In the genomic region with DNA sequence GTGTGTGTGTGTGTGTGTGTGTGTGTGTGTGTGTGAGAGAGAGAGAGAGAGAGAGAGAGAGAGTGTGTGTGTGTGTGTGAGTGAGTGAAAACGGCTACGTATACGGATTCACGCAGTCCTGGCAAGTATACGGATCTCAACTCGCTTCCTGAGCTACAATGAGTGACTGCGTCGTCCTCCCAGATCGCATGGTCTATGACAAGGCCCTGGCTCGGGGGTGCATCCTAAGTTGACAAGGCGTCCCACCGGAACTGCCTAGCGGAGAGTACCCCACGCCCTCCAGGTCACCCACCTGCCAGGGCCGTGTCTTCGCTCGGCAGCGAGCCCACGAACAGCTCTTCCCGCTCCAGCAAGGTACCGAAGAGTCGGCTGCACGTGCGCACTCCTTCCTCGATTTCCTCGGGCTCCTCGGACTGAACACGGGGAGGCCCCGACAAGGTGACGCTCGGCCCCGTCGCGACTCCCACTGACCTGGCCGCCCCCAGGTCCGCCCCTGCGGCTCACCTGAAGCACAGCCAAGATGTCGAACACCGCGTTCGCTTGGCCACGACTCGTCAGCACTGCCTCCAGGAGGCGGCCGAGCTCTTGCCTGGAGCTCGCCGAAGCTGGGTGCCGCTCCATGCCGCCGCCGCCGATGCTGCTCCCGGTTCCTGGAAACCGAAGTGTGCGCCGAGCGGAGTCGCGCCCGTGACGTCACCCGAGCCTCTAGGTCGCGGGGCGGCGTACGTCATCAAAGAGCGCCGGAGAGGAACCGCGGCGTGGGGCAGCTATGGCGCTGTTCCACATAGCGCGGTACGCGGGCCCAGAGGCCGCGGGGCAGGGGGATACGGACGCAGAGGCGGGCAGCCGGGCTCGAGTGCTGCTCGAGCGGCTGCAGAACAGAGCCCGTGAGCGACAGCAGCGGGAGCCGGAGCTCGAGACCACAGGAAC, we compare ENCODE assay signal across 8 mouse cellular contexts. TPM values are rescaled to one million over a fixed set of nuclear protein-coding genes. Genes with fewer than 3 reads are reported as not detected.
A peak's percentile ranks its signal among the peaks of the same experiment; 100 is the strongest.
DNase-seq lines count a peak whose midpoint lies in the region; ATAC-seq and TF ChIP-seq lines count a peak whose summit lies in the region.

TSS of gene Noc4l (minus strand) at position 699 of the 930 bp plus-strand sequence.
TSS of gene Ddx51 (plus strand) at position 733 of the 930 bp plus-strand sequence.

- no peaks in the 10 kb centered on the region for H3K9me3 ChIP-seq in ES-E14 (ENCODE audit: control insufficient read depth, insufficient read depth, low read depth, low read length)
- H3K9me3 ChIP-seq in forebrain, embryonic 15.5 days = no peaks in the 10 kb centered on the region

- in situ Hi-C loops in ES-E14 (cut with MboI; ENCODE audit: low sequenced_read_pairs in 2 of 2, unreplicated experiment in 2 of 2) = no loop called here

- ATAC-seq in forebrain, embryonic 15.5 days (replicated peaks) = peak; percentile 79
- peak; percentile 79 for ATAC-seq in neutrophil, adult 5-6 weeks (ENCODE audit: extremely low read depth, insufficient number of reproducible peaks, low FRiP score, poor library complexity, severe bottlenecking)

- WGBS in forebrain, embryonic 15.5 days = under 1% methylated on average over 89 of the region's 91 CpGs
- under 1% methylated on average over 91 of the region's 91 CpGs for WGBS in lung, adult 2 months

- peaks cover 70% of the 10 kb centered on the region for H3K36me3 ChIP-seq in ES-E14 (ENCODE audit: control insufficient read depth, insufficient read depth, low read length, poor library complexity, severe bottlenecking)
- peaks cover 65% of the 10 kb centered on the region for H3K36me3 ChIP-seq in forebrain, embryonic 15.5 days

- no peak within 1 kb of the TSS for H3K27ac ChIP-seq in ES-E14 (ENCODE audit: insufficient read depth, low read depth, low read length, poor library complexity, severe bottlenecking)
- no peak within 1 kb of the TSS for H3K27ac ChIP-seq in forebrain, embryonic 15.5 days (replicated peaks)

- H3K4me3 ChIP-seq in ES-E14 (ENCODE audit: insufficient read depth in 1 of 2, low read depth in 1 of 2, low read length in 2 of 2, poor library complexity in 1 of 2, severe bottlenecking in 1 of 2) = peak within 1 kb of the TSS; percentile 87 to 93
- H3K4me3 ChIP-seq in forebrain, embryonic 15.5 days = peak within 1 kb of the TSS; percentile 63
- peak within 1 kb of the TSS; percentile 98 for H3K4me3 ChIP-seq in lung, adult 2 months (replicated peaks; ENCODE audit: extremely low read depth, low read depth, low read length)

- H3K4me1 ChIP-seq in ES-E14 (ENCODE audit: control insufficient read depth in 2 of 2, insufficient read depth in 2 of 2, low read length in 2 of 2, poor library complexity in 1 of 2) = peaks cover 4 to 5% of the 10 kb centered on the region in 2 experiments; a peak in 2 of 4 replicates
- H3K4me1 ChIP-seq in forebrain, embryonic 15.5 days = peaks cover 20% of the 10 kb centered on the region
- H3K4me1 ChIP-seq in lung, adult 2 months (ENCODE audit: control insufficient read depth, insufficient read depth, low read length) = peaks cover 2% of the 10 kb centered on the region; the same call in 1 of the 2 replicates

- intact Hi-C loops in heart, postnatal 25 days (cut with DNase I) = loop anchor here (10.0 kb wide), 1 partner anchor 602 kb away; no protein-coding TSS in a partner anchor

- peak; percentile 94 for DNase-seq in ES-E14 (ENCODE audit: low read depth, low spot score)
- DNase-seq in cerebellum, adult 11-12 months = peak; percentile 90
- DNase-seq in heart, postnatal 25 days (ENCODE audit: low spot score) = peak; percentile 82
- peak; percentile 92 to 96 for DNase-seq in layer of hippocampus, adult 18-20 months (ENCODE audit: low spot score in 2 of 2)
- DNase-seq in lung, adult 2 months = peak; percentile 95
- peak; percentile 83 to 85 for DNase-seq in thymus, adult 18-20 months

- no peak for TF ChIP-seq CTCF in lung, adult 2 months (IDR thresholded peaks at IDR 0.05; ENCODE audit: insufficient read depth, low read length)

- H3K4me2 ChIP-seq in forebrain, embryonic 15.5 days (replicated peaks) = peak within 1 kb of the TSS; percentile 89

- TF ChIP-seq POLR2A in lung, adult 2 months (IDR thresholded peaks at IDR 0.05; ENCODE audit: borderline replicate concordance, extremely low read depth, low read depth, low read length) = peak; percentile 62; the same call in 1 of the 2 replicates

- no peaks in the 10 kb centered on the region for H3K27me3 ChIP-seq in forebrain, embryonic 15.5 days

- H3K9ac ChIP-seq in ES-E14 (ENCODE audit: insufficient read depth, low read depth, low read length, poor library complexity, severe bottlenecking) = peak within 1 kb of the TSS; percentile 91
- H3K9ac ChIP-seq in forebrain, embryonic 15.5 days (replicated peaks) = peak within 1 kb of the TSS; percentile 61

TF ChIP-seq in ES-E14, 5 proteins besides CTCF, POLR2A, EP300 and RAD21:
- TF ChIP-seq MAFK (IDR thresholded peaks at IDR 0.05; ENCODE audit: insufficient read depth, low read depth, low read length) = no peak
- no peak for TF ChIP-seq ZNF384 (IDR thresholded peaks at IDR 0.05; ENCODE audit: low read depth, low read length)
- TF ChIP-seq ZC3H11A (IDR thresholded peaks at IDR 0.05; ENCODE audit: borderline replicate concordance, low read depth, low read length) = peak; percentile 20; the same call in 1 of the 2 replicates
- peak; percentile 86 for TF ChIP-seq HCFC1 (IDR thresholded peaks at IDR 0.05; ENCODE audit: borderline replicate concordance, insufficient read depth, low read length)

RNA-seq across cellular contexts. Expression of gene Noc4l, which starts in this region (rescaled TPM):
- total RNA-seq in ES-E14 (2012; rRNA removed) = 75.0 and 79.4 TPM in 2 replicates
- polyA plus RNA-seq in forebrain, embryonic 15.5 days (2015; fragmentation: Nextera tagmentation; extraction: Ambion mirVana) = 44.4 and 50.5 TPM in 2 replicates
- 10 to 100 TPM; 11.8 to 12.3 TPM for total RNA-seq in heart, postnatal 25 days (2021)
- 10 to 100 TPM; 22.5 to 26.1 TPM for total RNA-seq in layer of hippocampus, adult 18-20 months (2021)
- polyA plus RNA-seq in lung, adult 2 months (2012; rRNA removed) = 36.0 and 41.5 TPM in 2 replicates
- total RNA-seq in neutrophil, adult 5-6 weeks (2017) = 11.0 and 12.0 TPM in 2 replicates

RNA-seq across cellular contexts. Expression of gene Ddx51, which starts in this region (rescaled TPM):
- total RNA-seq in ES-E14 (2012; rRNA removed) = 32.4 and 61.1 TPM in 2 replicates
- 22.6 and 24.3 TPM in 2 replicates for polyA plus RNA-seq in forebrain, embryonic 15.5 days (2015; fragmentation: Nextera tagmentation; extraction: Ambion mirVana)
- 1 to 10 TPM; 8.6 to 9.7 TPM for total RNA-seq in heart, postnatal 25 days (2021)
- total RNA-seq in layer of hippocampus, adult 18-20 months (2021) = 10 to 100 TPM; 28.4 to 28.9 TPM
- polyA plus RNA-seq in lung, adult 2 months (2012; rRNA removed) = 14.4 and 19.6 TPM in 2 replicates
- 6.4 and 11.4 TPM in 2 replicates for total RNA-seq in neutrophil, adult 5-6 weeks (2017)
